Mouse (Mus musculus) heart, embryonic 11.5 days (tissue): Measurements from ENCODE around the gene Mpped2. TPM values are rescaled to one million over a fixed set of nuclear protein-coding genes. Genes with fewer than 3 reads are reported as not detected.

ENCODE experiments used
- ATAC-seq: fragments of 200-750 bp; cut with Nextera tagmentation; replicated peaks from 2 replicates; pipeline ENCODE4 v1.8.0; 2017; ENCODE audit warnings: moderate library complexity; ENCODE audit not compliant: insufficient number of reproducible peaks, low FRiP score, low TSS enrichment
- H3K27ac ChIP-seq: fragments of 300-500 bp; sonication (generic); 2 replicates; pipeline ENCODE4 v1.5.1; 2014; ENCODE audit warnings: mild to moderate bottlenecking, low read depth, low read length
- H3K27me3 ChIP-seq: fragments of 300-500 bp; sonication (generic); 2 replicates; pipeline ENCODE4 v1.6.1; 2014; ENCODE audit warnings: mild to moderate bottlenecking, low read length, mixed read lengths; ENCODE audit not compliant: control insufficient read depth, insufficient read depth
- H3K36me3 ChIP-seq: fragments of 300-500 bp; sonication (generic); 2 replicates; pipeline ENCODE4 v1.6.1; 2014; ENCODE audit warnings: mild to moderate bottlenecking, low read length, moderate library complexity, mixed read lengths; ENCODE audit not compliant: control insufficient read depth, insufficient read depth
- H3K4me1 ChIP-seq: fragments of 300-500 bp; sonication (generic); 2 replicates; pipeline ENCODE4 v1.6.1; 2014; ENCODE audit warnings: low read length; ENCODE audit not compliant: control insufficient read depth, insufficient read depth
- H3K4me2 ChIP-seq: fragments of 300-500 bp; sonication (generic); 2 replicates; pipeline ENCODE4 v1.6.1; 2014; ENCODE audit warnings: mild to moderate bottlenecking, moderate library complexity
- H3K4me3 ChIP-seq: fragments of 300-500 bp; sonication (generic); 2 replicates; pipeline ENCODE4 v1.5.1; 2014; ENCODE audit warnings: low read depth, low read length
- H3K9ac ChIP-seq: fragments of 300-500 bp; sonication (generic); 2 replicates; pipeline ENCODE4 v1.6.1; 2014; ENCODE audit warnings: mild to moderate bottlenecking, low read depth, low read length, moderate library complexity
- H3K9me3 ChIP-seq: fragments of 300-500 bp; sonication (generic); replicated peaks from 2 replicates; pipeline ENCODE4 v1.6.1; 2016; ENCODE audit warnings: low read length; ENCODE audit not compliant: control insufficient read depth
- WGBS: fragments of 180-500 bp; shearing (Covaris S2); extraction: QIAGEN DNeasy Blood & Tissue Kit; methylation state at CpG from one replicate; pipeline ENCODE4 v1.1.7; 2014; ENCODE audit not compliant: insufficient replicate concordance; 5-methylcytosine and 5-hydroxymethylcytosine counted together
- polyA plus RNA-seq: library from polyadenylated mRNA; unstranded; fragments of >200 nt; fragmentation: Nextera tagmentation; extraction: Ambion mirVana; gene quantifications from 2 replicates; pipeline ENCODE4 v1.2.1, GENCODE M21; 2014

Mpped2 gene
- polyA plus RNA-seq, 1 experiment from 2014 or later: 126 TPM

DNA sequence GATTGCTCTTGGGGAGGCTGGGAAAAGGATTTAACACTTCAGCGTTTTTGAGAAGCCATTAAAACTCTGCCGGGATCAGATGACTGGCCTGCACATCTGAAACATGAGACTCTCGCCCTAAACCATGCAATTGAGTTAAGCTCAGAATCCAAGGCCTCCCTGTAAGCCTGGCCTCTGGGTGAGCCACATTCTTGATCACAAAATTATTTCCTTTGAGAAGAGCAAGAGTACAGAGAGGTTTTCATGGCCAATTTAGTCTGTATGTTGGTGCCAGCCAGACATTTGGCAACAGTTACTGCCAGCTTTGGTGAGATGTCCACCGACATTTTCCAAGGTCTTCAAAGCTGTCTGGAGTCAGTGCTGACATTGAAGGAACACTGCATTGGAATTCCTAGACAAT, 20.1 kb downstream of the Mpped2 start:
- Histone ChIP-seq H3K27ac (peak overlapping the region; percentile 1; the same call in 1 of the 2 replicates), H3K4me2 (no peak overlapping the region), H3K9ac (no peak overlapping the region), H3K4me3 (no peak overlapping the region), H3K27me3 (no peaks in the 10 kb centered on the region), H3K4me1 (0 out of 2 replicates have a peak, but pooled peaks cover 3% of the 10 kb centered on the region), H3K36me3 (peaks cover 3% of the 10 kb centered on the region; the same call in 1 of the 2 replicates), H3K9me3 (no peaks in the 10 kb centered on the region)
- no peak for ATAC-seq
- 39% methylated on average over 4 of the region's 4 CpGs for WGBS

DNA sequence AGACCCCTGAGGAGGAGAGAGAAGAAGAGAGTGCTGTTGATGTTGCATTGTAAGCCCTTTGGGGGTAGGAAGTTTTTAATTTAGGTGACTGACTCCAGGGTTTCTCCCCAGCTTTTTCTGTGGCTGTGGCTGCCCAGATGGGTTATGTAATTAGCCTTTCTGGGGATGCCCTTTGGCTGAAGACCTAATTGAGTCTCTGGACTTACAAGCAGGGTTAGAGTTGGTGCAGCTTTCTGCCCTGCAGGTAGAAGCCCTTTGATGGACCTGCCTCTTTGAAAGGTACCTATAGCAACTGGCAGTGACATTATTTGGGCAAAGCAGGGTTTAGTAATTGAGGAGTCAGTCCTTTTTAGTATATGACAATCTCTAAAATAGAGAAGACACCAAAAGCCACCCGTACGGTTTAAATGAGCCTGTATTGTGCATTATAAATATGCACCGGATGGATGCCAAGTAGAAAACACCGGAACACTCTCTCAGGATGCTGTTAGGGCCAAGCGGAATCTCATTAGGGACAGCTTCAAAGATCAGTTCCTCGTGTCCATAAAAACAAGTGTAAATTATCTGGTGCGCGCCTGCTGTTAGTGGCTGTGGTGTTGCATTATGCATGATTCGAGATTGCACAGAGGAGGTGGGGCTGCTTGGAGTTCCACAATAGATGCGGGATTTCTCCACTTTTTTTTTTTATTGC, 22.8 kb downstream of the Mpped2 start:
- Histone ChIP-seq H3K4me2 (no peak overlapping the region), H3K27me3 (no peaks in the 10 kb centered on the region), H3K4me3 (no peak overlapping the region), H3K27ac (no peak overlapping the region), H3K9ac (no peak overlapping the region), H3K4me1 (peaks cover 15% of the 10 kb centered on the region), H3K36me3 (peaks cover 3% of the 10 kb centered on the region; the same call in 1 of the 2 replicates), H3K9me3 (no peaks in the 10 kb centered on the region)
- no peak for ATAC-seq
- WGBS: 87% methylated on average over 10 of the region's 10 CpGs

DNA sequence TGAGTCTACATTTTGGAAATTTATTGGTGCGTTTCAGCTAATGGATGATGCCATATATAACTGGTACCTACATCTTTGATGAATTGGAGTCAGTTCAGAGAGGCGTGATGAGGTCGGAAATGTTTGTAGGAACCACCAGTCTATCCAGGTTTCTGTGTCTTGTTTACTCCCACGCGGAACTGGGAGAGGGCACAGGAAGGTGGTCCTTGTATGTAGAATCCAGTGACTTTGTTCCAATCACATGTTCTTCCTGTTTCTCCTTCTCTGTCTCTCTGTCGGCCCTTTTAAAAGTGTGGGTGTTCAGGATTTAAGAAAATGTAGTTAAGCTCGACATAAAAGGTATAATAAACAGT, 23.3 kb downstream of the Mpped2 start:
- no peaks in the 10 kb centered on the region for H3K9me3 ChIP-seq
- WGBS: 82% methylated on average over 7 of the region's 7 CpGs
- ATAC-seq: no peak
- H3K9ac ChIP-seq: no peak overlapping the region
- peaks cover 18% of the 10 kb centered on the region for H3K4me1 ChIP-seq
- no peak overlapping the region for H3K4me3 ChIP-seq
- H3K36me3 ChIP-seq: peaks cover 3% of the 10 kb centered on the region; the same call in 1 of the 2 replicates
- H3K27ac ChIP-seq: no peak overlapping the region
- no peak overlapping the region for H3K4me2 ChIP-seq
- H3K27me3 ChIP-seq: no peaks in the 10 kb centered on the region

DNA sequence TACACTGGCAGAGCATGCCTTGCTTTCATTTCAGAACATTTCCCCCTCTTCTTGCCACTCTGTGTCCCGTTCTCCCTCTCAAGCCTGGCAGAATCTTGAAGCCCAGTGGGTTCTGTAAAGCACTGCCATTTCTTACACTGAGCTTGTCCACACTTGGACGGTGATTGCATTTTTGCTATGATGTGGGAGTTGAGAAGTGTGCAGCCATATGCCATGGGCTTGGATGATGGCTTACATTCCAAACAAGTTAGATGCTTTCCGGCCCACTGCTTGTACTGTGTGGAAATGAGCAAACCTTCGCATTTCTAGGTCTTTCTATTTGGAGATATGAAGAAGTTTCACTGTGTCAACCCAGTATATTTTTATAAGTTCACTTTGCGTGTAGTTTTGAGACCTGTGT, 25.8 kb downstream of the Mpped2 start:
- H3K9ac ChIP-seq: no peak overlapping the region
- H3K36me3 ChIP-seq: no peaks in the 10 kb centered on the region
- H3K4me2 ChIP-seq: no peak overlapping the region
- H3K27me3 ChIP-seq: no peaks in the 10 kb centered on the region
- H3K9me3 ChIP-seq: no peaks in the 10 kb centered on the region
- peaks cover 21% of the 10 kb centered on the region for H3K4me1 ChIP-seq
- 80% methylated on average over 5 of the region's 5 CpGs for WGBS
- ATAC-seq: no peak
- H3K4me3 ChIP-seq: no peak overlapping the region
- H3K27ac ChIP-seq: no peak overlapping the region

DNA sequence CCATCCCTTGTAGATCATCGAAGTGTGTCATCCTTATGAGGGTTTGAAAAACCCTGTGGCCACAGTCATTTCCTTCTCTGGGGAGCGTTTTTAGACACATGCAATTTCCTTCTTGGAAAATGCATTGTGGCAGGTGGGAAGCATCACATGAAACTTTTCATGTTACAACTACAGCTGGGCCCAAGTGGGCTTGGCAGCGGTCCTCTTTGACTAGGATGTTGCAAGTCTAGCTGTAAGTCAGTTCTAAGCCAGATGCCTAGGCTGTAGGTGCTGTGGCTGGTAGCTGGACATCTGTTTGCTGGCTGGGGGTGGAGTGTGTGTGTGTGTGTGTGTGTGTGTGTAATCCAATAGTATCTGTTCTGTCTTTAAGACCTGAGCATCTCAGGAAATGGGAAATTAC, 26.4 kb downstream of the Mpped2 start:
- no peak overlapping the region for H3K27ac ChIP-seq

DNA sequence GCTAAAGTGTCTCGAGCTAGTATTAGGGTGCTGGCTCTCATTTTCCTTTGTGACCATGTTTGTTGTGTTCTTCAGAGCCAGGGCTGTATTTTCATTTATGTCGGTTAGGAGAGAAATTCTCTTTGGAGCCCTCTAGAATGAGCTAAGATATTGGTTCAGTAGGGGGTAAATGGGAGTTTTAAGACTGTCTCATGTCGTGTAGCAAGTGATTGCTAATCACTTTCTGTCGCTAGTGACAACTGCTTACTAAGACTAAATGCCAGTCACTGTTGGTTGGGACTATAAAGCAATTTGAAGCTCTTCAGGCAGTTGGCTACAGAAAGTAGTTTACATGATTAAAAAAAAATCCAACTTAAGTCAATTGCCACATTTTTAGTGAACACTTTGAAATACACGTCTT, 27.6 kb downstream of the Mpped2 start:
- no peak overlapping the region for H3K4me3 ChIP-seq
- no peak overlapping the region for H3K27ac ChIP-seq
- no peak for ATAC-seq
- peaks cover 21% of the 10 kb centered on the region for H3K4me1 ChIP-seq
- H3K9me3 ChIP-seq: no peaks in the 10 kb centered on the region
- 49% methylated on average over 5 of the region's 5 CpGs for WGBS
- H3K27me3 ChIP-seq: no peaks in the 10 kb centered on the region
- H3K4me2 ChIP-seq: no peak overlapping the region
- peaks cover 4% of the 10 kb centered on the region; the same call in 1 of the 2 replicates for H3K36me3 ChIP-seq
- H3K9ac ChIP-seq: no peak overlapping the region

More for the DNA sequence above, 26.4 kb downstream of the Mpped2 start:
- Histone ChIP-seq H3K9me3 (no peaks in the 10 kb centered on the region), H3K27me3 (no peaks in the 10 kb centered on the region), H3K4me3 (no peak overlapping the region), H3K4me2 (no peak overlapping the region), H3K9ac (no peak overlapping the region), H3K36me3 (no peaks in the 10 kb centered on the region), H3K4me1 (peaks cover 21% of the 10 kb centered on the region)
- ATAC-seq: no peak
- WGBS: 86% methylated on average over 3 of the region's 3 CpGs

DNA sequence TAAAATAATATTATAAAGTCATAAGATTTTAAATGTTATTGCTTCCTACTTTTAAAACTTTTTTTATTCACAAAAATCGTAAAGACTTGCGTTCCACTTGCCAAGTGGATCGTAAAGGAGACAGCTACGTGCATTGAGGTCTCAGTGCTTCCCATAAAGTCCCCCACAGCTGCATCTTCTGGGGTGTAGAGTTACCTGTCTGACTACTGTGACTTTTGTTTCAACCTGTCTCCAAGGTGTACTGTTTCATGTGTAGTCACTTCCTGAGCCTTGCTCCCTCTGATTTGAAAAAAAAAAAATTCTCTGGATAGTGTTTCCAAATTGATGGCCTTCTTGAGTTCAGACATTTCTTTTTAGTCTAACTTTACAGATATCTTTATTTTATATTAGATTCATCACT, 29.0 kb downstream of the Mpped2 start:
- H3K4me2 ChIP-seq: no peak overlapping the region
- no peak overlapping the region for H3K4me3 ChIP-seq
- H3K27ac ChIP-seq: no peak overlapping the region
- WGBS: 81% methylated on average over 4 of the region's 4 CpGs
- ATAC-seq: no peak
- H3K9ac ChIP-seq: no peak overlapping the region
- peaks cover 21% of the 10 kb centered on the region for H3K4me1 ChIP-seq
- H3K36me3 ChIP-seq: peaks cover 4% of the 10 kb centered on the region; the same call in 1 of the 2 replicates
- no peaks in the 10 kb centered on the region for H3K27me3 ChIP-seq
- H3K9me3 ChIP-seq: no peaks in the 10 kb centered on the region

DNA sequence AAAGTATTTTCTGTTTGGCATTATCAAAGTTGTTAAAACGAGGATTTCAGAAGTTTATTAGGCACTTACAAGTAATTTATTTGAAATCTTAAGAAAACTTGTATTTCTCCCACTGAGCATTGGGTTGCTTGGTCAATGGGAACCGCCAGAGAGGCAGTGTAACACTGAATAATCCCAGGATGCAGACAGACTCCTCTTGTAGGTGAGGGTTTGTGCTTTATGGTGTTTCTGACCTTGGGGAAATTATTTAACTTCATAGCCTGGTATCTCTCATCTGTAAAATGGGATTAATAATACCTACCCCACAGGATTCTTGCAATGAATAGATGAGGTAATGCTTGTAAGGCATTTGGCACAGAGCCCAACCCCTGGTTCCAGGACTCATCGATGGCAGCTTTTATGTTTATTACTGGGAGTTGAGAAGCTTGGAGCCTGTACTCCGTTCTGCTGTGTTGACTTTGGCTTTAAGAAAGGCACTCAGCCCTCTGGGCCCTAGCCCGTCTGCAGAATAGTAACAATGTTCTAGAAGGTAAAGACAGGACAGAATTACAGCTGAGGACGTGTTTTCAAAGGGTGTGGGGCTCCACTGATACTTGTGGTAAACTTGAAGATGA, 37.0 kb downstream of the Mpped2 start:
- Histone ChIP-seq H3K27ac (no peak overlapping the region), H3K4me1 (peaks cover 36% of the 10 kb centered on the region), H3K9me3 (no peaks in the 10 kb centered on the region), H3K9ac (no peak overlapping the region), H3K27me3 (no peaks in the 10 kb centered on the region), H3K4me2 (no peak overlapping the region), H3K4me3 (no peak overlapping the region), H3K36me3 (peaks cover 4% of the 10 kb centered on the region; the same call in 1 of the 2 replicates)
- 44% methylated on average over 6 of the region's 6 CpGs for WGBS
- ATAC-seq: no peak

DNA sequence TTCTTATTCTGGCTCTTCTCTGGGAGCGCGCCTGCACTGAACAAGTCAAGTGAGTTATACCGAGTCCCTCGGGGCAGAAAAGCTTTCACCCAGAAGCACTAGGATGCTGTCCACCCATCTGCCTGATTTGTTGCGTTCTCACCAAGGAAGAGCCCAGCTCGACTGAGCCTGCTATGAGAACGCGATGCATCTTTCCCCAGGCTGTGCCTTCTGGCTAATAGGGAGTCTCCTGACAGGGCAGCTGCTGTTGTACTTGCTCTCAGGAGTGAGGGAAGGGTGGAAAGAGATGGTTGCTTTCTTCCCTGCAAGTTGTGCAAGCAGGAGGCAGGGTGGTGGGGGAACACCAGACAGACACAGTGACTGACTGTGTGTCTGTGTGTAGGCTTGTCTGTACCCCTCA, 37.5 kb downstream of the Mpped2 start:
- 76% methylated on average over 8 of the region's 8 CpGs for WGBS
- H3K27me3 ChIP-seq: no peaks in the 10 kb centered on the region
- H3K4me2 ChIP-seq: no peak overlapping the region

More for the DNA sequence above, 37.5 kb downstream of the Mpped2 start:
- Histone ChIP-seq H3K4me1 (peaks cover 39% of the 10 kb centered on the region), H3K9me3 (no peaks in the 10 kb centered on the region), H3K9ac (no peak overlapping the region), H3K36me3 (no peaks in the 10 kb centered on the region; the same call in 1 of the 2 replicates), H3K4me3 (no peak overlapping the region), H3K27ac (no peak overlapping the region)
- no peak for ATAC-seq
